Mouse (Mus musculus): ENCODE data around the gene Olfr1499. TPM values are rescaled to one million over a fixed set of nuclear protein-coding genes. Genes with fewer than 3 reads are reported as not detected.

Gene Olfr1499
- polyA plus RNA-seq, 1 experiment from 2014 or later = not detected

Other genes starting within 250 kb of the Olfr1499 start
- gene Olfr1484, start 235.9 kb downstream of the Olfr1499 start, polyA plus RNA-seq (2016; fragmentation: Nextera tagmentation; extraction: Ambion mirVana) = not detected in 2 replicates
- not detected in 2 replicates for gene Olfr1487, start 202.1 kb downstream of the Olfr1499 start, polyA plus RNA-seq (2016; fragmentation: Nextera tagmentation; extraction: Ambion mirVana)
- gene Olfr1489, start 187.8 kb downstream of the Olfr1499 start, polyA plus RNA-seq (2016; fragmentation: Nextera tagmentation; extraction: Ambion mirVana) = not detected in 2 replicates
- not detected in 2 replicates for gene Olfr1490, start 168.4 kb downstream of the Olfr1499 start, polyA plus RNA-seq (2016; fragmentation: Nextera tagmentation; extraction: Ambion mirVana)
- gene Olfr1491, start 122.2 kb downstream of the Olfr1499 start, polyA plus RNA-seq (2016; fragmentation: Nextera tagmentation; extraction: Ambion mirVana) = not detected in 2 replicates
- not detected in 2 replicates for gene Olfr1493-ps1, start 96.2 kb downstream of the Olfr1499 start, polyA plus RNA-seq (2016; fragmentation: Nextera tagmentation; extraction: Ambion mirVana)
- gene Olfr1494, start 79.7 kb downstream of the Olfr1499 start, polyA plus RNA-seq (2016; fragmentation: Nextera tagmentation; extraction: Ambion mirVana) = not detected in 2 replicates
- gene Olfr1495, start 54.8 kb downstream of the Olfr1499 start, polyA plus RNA-seq (2016; fragmentation: Nextera tagmentation; extraction: Ambion mirVana) = not detected in 2 replicates
- not detected in 2 replicates for gene Olfr1496, start 41.6 kb downstream of the Olfr1499 start, polyA plus RNA-seq (2016; fragmentation: Nextera tagmentation; extraction: Ambion mirVana)
- gene Olfr1497, start 21.2 kb downstream of the Olfr1499 start, polyA plus RNA-seq (2016; fragmentation: Nextera tagmentation; extraction: Ambion mirVana) = not detected in 2 replicates
- gene Olfr1500, start 11.0 kb upstream of the Olfr1499 start, polyA plus RNA-seq (2016; fragmentation: Nextera tagmentation; extraction: Ambion mirVana) = not detected in 2 replicates
- not detected in 2 replicates for gene Olfr1501, start 31.2 kb upstream of the Olfr1499 start, polyA plus RNA-seq (2016; fragmentation: Nextera tagmentation; extraction: Ambion mirVana)
- not detected in 2 replicates for gene Olfr1502, start 42.3 kb upstream of the Olfr1499 start, polyA plus RNA-seq (2016; fragmentation: Nextera tagmentation; extraction: Ambion mirVana)
- gene Olfr1504, start 78.5 kb upstream of the Olfr1499 start, polyA plus RNA-seq (2016; fragmentation: Nextera tagmentation; extraction: Ambion mirVana) = not detected in 2 replicates
- gene Olfr1505, start 94.1 kb upstream of the Olfr1499 start, polyA plus RNA-seq (2016; fragmentation: Nextera tagmentation; extraction: Ambion mirVana) = not detected in 2 replicates